Mouse (Mus musculus) G1E (cell line): ENCODE data around the gene Irf2bp1.

Source experiments
- CTCF ChIP-seq: IDR thresholded peaks from 2 replicates; pipeline ENCODE4 v1.5.1; 2012; ENCODE audit warnings: low read depth, low read length, inconsistent platforms, mixed read lengths
- GATA1 ChIP-seq: IDR thresholded peaks from 2 replicates; pipeline ENCODE4 v1.6.1; 2012; ENCODE audit warnings: borderline replicate concordance, low read length, inconsistent platforms, mixed read lengths

- TF ChIP-seq CTCF (no peak), GATA1 (no peak)
Measured at GRCm38 (mm10) chr7:19014452-19014851, 10.6 kb downstream of the Irf2bp1 start.
